Mouse (Mus musculus) megakaryocyte-erythroid progenitor cell, adult 5-6 weeks (primary cell): ENCODE measurements at regions not wholly inside any gene's neighbourhood (a gene's known extent, or its start where the extent isn't known, plus 50 kb on each side); places are given as distances from the start of the nearest gene placed in this dataset.

Experiments
- ATAC-seq: replicated peaks from 2 replicates; pipeline ENCODE4 v1.8.0; 2016; ENCODE audit warnings: mild to moderate bottlenecking, inconsistent platforms; ENCODE audit not compliant: severe bottlenecking, poor library complexity, low FRiP score, low TSS enrichment

DNA sequence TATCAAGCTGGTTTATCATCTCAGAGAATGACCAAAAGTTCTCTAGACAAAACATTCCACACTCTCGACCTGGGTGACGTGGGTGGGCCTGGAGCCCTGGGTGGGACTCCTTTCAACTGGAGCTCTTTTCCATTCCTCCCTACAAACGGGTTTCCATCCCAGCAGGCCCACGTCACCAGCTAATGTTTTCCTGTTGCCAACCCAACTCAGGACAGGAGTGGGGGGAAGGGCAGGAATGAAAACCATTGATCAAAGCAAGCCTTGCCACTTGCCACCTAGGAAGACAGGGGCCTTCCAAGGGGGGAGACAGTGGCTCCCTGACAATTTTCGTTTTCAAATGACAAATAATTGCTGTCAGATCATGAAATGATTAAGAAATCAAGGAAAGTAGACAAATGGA lies 224.8 kb downstream of the Rplp1 start:
- no peak for ATAC-seq

GRCm38 (mm10) chr9:61683557-61683956 lies 230.8 kb downstream of the Rplp1 start:
- ATAC-seq: no peak

DNA sequence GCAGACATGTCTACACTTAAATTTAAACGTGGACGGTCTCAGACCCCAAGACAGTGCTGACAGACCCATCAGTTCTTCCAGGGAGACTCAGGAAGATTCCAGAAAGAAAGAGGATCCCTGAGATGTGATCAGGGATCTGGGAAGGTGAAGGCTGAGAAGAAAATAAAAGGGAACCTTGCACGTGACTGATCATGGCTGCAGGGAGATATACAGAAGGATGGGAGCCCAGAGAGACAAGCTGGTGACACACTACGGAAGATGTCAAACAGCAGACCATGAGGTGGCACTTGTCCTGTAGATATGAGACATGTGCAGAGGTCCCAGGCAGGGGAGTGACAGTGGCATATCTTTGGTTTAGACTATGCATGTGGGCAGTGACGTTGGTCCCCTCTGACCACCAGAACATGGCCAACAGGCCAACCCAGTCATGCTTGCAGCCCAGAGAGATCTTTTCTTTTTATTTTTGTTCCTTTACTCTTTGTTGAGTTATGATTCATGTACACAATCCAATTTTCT lies 231.5 kb downstream of the Rplp1 start:
- no peak for ATAC-seq

DNA sequence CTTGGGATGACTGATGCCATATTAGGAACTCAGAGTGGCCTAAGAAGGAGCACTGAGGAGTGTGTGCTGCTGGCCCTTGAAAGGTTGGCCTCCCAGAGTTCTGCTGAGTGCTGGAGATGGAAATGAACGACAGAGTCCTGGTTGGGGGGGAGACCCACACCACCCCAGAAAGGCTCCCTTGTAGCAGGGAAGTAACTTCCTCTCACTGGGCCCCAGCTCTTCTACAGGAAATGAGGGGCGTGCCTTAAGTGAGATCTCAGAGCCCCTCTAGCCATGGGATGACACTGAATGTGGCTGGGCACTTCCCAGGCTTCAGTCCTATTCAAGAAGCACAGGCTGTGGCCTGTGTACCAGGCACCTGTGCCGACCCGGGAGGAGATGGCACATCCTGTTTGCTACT lies 232.0 kb downstream of the Rplp1 start:
- no peak for ATAC-seq

DNA sequence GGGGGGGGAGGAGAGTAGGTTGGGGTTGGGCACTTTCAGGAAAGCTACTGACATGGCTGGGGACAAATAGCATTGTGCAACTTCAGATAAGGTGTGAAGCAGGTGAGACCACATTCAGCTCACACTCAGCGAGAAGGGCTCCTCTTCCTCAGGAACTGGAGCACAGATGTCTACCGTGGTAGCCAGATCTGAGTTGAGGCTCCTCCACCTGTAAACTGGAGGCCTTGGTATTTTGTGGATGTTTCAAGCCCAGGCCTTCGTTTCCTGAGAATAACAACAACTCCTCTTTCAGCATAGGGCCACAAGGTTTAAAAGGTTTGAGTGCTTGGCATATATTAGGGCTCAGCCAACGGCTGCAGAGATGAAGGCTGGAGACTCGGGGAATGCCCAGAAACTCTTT lies 232.9 kb downstream of the Rplp1 start:
- ATAC-seq: no peak

GRCm38 (mm10) chr9:61680911-61681311 lies 233.4 kb downstream of the Rplp1 start:
- 0 out of 2 replicates have a peak, but pooled peaks have one; percentile 28 for ATAC-seq

DNA sequence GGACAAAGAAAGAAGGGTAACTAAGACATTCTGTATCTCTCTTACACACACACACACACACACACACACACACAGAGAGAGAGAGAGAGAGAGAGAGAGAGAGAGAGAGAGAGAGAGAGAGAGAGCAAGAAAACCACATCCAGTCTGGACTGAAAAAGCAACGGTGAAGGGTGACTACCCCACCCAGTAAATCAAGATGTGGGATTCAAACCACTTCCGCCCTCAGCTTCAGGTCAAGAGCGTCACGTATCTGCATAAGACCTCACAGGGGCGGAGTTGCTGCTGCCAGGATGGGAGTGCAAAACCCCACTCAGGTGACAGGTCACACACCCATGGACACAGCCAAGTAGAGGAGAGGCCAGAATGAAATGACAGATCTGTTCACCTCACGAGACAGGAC lies 234.7 kb downstream of the Rplp1 start:
- ATAC-seq: 0 out of 2 replicates have a peak, but pooled peaks have one; percentile 29

DNA sequence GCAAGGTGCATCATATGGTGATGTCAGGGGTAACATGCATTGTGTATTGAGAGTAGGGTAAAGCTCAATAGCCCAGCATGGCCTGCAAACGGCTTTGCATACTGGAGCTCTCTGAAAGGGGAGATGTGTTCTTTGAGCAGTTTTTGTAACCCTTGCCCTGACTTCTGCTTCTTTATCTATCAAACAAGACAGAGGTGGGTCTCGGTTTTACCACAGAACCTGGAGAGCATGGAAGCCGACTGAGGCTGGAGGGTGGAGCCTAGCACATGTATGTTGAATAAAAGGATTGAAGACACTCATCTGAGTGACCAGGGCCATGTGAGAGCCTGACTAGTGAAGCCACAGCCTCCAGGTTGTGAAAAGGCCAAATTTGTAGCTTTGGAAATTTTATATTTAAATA lies 236.7 kb downstream of the Rplp1 start:
- no peak for ATAC-seq

DNA sequence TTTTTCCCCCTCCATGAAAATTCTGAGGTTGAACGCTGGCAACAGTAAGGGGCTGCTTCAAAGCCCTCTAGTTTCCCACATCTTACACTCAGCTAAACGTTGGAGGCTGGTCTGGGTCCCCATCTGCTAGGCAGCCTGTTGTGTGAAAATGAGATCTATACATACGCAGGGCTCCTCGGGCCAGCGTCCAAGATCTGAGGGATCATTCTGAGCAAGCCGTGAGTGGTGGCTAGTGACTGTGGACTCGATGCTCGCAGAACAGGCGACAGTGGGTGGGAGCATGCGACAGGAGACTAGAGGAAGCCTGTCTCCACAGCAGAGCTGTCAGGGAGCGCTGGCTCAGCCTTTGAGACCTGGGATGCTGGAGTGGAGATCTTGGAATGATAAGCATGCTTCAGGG lies 237.3 kb downstream of the Rplp1 start:
- no peak for ATAC-seq

DNA sequence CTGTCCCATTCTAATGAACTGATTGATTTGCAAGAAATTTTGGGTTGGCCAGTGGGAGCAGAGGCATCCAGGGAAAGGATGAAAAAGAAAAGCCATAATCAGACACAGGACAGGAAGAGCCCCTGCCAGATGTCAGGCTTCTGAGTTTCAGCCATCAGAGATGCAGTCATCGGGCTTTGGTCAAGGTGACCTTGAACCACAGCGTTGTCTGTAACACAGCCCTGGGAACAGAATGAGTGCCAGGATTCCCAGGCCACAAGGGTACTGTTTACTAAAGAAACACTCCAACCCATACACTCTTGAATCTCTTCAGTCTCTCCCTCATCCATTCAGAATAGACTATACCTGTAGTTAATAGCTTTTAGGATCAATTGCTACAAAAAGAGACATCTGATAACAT lies 239.0 kb downstream of the Rplp1 start:
- ATAC-seq: no peak

DNA sequence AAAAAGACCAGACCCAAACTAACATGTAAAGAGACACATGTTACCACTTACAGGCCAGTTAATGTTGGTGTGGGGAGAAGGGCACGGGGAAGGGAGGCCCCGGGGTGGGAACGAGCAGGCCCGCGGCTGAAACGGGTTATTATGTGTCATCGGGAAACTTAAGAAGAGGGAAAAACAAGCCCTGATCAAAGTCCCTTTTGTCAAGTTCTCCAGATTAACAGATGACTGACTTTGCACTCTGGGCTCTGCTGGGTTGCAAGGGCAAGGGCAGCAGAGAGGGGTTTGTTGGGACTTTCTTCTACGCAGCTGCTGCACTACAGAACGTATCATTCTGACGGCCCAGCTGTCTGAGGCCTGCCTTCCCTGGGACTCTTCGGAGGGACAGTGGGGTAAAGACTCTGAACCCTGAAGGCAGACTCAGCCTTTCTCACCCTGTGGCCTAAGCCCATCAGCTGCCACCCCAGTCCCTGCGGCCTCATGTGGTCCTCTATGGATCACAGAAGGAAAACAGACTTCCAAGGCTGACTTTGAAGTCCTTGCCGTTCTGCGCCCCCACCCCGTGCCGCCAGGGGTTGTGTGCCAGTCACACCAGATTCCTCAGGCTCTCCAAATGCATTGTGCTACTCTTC lies 240.7 kb downstream of the Rplp1 start:
- ATAC-seq: no peak

DNA sequence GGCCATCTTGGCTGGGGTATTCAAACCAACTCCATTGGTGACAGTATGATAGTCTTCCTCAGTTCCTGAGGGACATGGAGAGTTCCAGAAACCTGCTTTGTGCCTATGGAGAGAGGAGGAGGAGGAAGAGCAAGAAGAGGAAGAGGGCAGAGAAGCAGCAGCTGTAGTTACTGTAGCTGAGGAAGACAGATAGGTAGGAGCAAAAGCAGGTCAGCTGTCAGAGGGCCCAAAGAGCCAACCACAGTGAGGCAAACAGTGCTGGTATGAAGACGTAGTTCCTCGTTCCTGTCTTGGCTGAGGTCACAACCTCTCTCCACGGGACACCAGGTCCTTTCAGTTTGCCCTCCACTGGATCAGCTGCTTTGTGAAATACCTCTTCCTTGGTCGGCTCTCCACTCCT lies 243.4 kb downstream of the Rplp1 start:
- ATAC-seq: no peak

DNA sequence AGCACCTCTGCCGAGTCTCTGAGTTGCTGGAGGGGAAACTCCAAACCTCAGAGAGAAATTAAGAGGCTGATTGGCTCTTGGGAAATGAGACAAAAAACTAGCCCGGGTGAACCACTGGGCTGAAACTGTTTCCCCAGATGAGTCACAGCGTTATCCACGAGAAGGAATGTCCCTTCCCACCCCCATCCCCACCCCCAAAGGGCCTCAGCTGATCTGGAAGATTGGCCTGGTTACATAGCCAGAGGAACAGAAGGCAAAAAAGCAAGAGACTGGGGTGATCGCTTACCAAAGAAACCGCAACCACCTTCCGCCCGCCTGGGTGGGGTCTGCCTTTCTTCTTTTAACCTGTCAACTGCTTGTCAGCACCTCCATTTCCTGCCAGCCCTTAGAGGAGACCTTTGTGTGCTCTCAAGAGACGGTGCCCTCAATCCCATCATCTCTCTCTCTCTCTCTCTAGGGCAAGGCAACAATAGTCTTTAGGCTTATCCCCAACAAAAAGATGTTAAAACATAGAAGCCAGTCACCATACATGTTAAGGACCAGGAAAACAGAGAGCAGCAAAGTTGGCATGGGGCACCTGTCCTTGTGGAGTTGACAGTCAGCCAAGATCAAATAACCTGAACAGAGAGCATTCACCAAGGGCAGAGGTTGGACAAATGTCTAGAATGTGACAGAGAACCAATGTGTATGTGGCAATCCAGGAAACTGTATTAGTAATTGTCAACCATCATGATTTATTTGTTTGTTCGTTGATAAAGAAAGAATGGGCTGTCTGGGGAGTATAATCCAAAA lies 244.4 kb downstream of the Rplp1 start:
- no peak for ATAC-seq

DNA sequence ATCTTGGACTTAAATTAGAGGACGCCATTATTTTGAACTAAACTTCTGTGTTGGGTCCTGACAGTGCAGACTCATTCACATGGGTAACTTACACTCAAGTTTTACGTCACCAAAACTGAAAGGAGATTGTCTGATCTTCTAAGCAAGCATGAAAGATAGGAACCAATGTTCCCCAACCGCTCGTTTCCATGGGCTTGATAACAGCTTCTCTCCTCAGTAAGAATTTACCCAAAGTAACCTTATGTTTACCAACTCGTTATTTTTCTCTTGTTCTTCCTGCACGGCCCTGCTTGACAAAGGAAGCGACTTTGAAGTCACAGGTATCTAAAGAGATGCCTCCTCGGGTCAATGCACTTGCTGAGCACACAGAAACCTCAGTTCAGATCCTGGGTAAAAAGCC lies 245.6 kb downstream of the Rplp1 start:
- no peak for ATAC-seq

- ATAC-seq: no peak
Observed at GRCm38 (mm10) chr9:61668157-61668697, 246.1 kb downstream of the Rplp1 start.

- ATAC-seq: no peak
Observed at GRCm38 (mm10) chr9:61667453-61668074, 246.8 kb downstream of the Rplp1 start.

DNA sequence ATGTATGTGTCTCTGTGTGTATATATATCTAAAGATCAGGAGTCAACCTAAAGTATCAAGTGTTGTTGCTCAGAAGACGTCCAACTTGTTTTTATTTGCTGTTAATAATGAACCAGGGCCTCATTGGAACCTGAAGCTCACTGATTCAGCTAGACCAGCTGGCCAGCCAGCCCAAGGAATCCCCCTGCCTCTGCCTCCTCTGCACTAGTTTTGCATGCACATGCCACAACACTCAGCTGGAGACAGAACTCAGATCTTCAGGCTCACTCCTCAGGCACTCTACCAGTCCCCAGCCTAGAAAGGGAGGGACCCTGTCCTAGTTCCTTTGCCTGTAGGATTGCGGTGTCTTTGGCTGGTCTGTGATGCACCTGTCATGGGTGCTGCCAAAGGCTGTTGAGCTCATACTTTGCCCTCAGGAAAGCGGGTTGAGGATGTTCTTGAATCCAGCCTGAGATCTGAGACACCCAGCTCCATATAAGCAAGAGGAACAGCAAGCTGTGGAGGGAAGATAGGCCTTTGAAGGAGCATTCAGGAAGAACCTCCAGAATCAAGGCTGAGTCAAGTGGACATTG lies 247.5 kb downstream of the Rplp1 start:
- ATAC-seq: no peak

GRCm38 (mm10) chr9:61666118-61666517 lies 248.2 kb downstream of the Rplp1 start:
- peak; percentile 83 for ATAC-seq

GRCm38 (mm10) chr9:61665254-61665653 lies 249.1 kb downstream of the Rplp1 start:
- no peak for ATAC-seq

- no peak for ATAC-seq
Observed at GRCm38 (mm10) chr9:61664000-61664622, 250.2 kb downstream of the Rplp1 start.
